In the genomic region with DNA sequence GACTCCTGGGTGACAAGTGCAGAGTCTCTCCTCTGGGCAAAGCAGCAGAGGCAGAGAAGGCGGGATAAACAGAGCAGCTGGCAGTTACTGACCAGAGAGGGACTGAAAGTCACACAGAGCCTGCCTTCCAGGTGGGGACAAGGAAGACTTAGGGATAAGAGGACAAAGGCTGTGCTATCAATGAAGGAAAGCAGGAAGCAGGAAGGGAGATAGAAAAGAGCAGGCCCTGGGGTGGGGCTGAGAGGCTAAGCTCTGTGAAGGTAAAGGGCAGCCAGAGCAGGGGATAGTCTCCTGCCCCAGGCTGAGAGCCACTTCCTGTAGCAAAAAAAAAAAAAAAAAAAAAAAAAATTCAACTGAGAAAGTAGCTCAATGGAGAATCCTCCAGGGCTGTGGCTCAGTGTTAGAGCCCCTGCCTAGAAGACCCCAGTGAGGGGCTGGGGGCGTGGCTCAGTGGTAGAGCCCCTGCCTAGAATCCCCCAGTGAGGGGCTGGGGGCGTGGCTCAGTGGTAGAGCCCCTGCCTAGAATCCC, we compare ENCODE assay signal across 14 mouse cellular contexts. TPM values are rescaled to one million over a fixed set of nuclear protein-coding genes. Genes with fewer than 3 reads are reported as not detected.
A peak's percentile ranks its signal among the peaks of the same experiment; 100 is the strongest.
DNase-seq lines count a peak whose midpoint lies in the region; ATAC-seq and TF ChIP-seq lines count a peak whose summit lies in the region.
"Had no signal": no experiment of that assay in that cellular context is flagged by ENCODE, and none has a peak within 500 bp of the region (broad histone marks: within the 10 kb centered on the region; RNA-seq: fewer than 3 reads in every experiment).

No protein-coding gene starts in this region.

- no peaks in the 10 kb centered on the region for H3K27me3 ChIP-seq in hindbrain, embryonic 13.5 days
- H3K27me3 ChIP-seq in hindbrain, embryonic 11.5 days (ENCODE audit: control insufficient read depth, insufficient read depth, low read length), result no peaks in the 10 kb centered on the region
- no peaks in the 10 kb centered on the region for H3K27me3 ChIP-seq in forebrain, postnatal 0 days (ENCODE audit: insufficient read depth, low read length)
- H3K27me3 ChIP-seq in midbrain, embryonic 14.5 days (ENCODE audit: control insufficient read depth, insufficient read depth, low read length), result no peaks in the 10 kb centered on the region
- H3K27me3 ChIP-seq: limb, embryonic 12.5 days had no signal

- peak overlapping the region; percentile 91 for H3K4me3 ChIP-seq in hindbrain, embryonic 13.5 days
- no peak overlapping the region for H3K4me3 ChIP-seq in hindbrain, embryonic 11.5 days (ENCODE audit: low read depth, low read length)
- H3K4me3 ChIP-seq in ES-E14 (ENCODE audit: insufficient read depth in 1 of 2, low read depth in 1 of 2, low read length in 2 of 2, poor library complexity in 1 of 2, severe bottlenecking in 1 of 2), result no peak overlapping the region
- peak overlapping the region; percentile 96; the same call in 1 of the 2 replicates for H3K4me3 ChIP-seq in forebrain, postnatal 0 days (ENCODE audit: low read depth, low read length)
- H3K4me3 ChIP-seq in midbrain, embryonic 14.5 days (replicated peaks; ENCODE audit: low read depth, low read length), result peak overlapping the region; percentile 95

- 97% methylated on average over 3 of the region's 3 CpGs for WGBS in hindbrain, embryonic 13.5 days
- WGBS in hindbrain, embryonic 11.5 days, result 84% methylated on average over 2 of the region's 3 CpGs
- 95% methylated on average over 2 of the region's 3 CpGs for whole genome bisulfite sequencing in forebrain, postnatal 0 days
- 93% methylated on average over 2 of the region's 3 CpGs for WGBS in midbrain, embryonic 14.5 days

- no peak for TF ChIP-seq CTCF in forebrain, postnatal 0 days (IDR thresholded peaks at IDR 0.05; ENCODE audit: low read depth)

- peak overlapping the region; percentile 24 for H3K9ac ChIP-seq in hindbrain, embryonic 13.5 days
- no peak overlapping the region for H3K9ac ChIP-seq in hindbrain, embryonic 11.5 days (ENCODE audit: low read depth, low read length)
- H3K9ac ChIP-seq in ES-E14 (ENCODE audit: insufficient read depth, low read depth, low read length, poor library complexity, severe bottlenecking), result no peak overlapping the region
- no peak overlapping the region for H3K9ac ChIP-seq in forebrain, postnatal 0 days
- no peak overlapping the region for H3K9ac ChIP-seq in midbrain, embryonic 14.5 days (replicated peaks; ENCODE audit: low read length)

- no peak overlapping the region for H3K27ac ChIP-seq in hindbrain, embryonic 13.5 days
- H3K27ac ChIP-seq in hindbrain, embryonic 11.5 days (ENCODE audit: low read depth, low read length), result no peak overlapping the region
- no peak overlapping the region for H3K27ac ChIP-seq in ES-E14 (ENCODE audit: insufficient read depth, low read depth, low read length, poor library complexity, severe bottlenecking)
- no peak overlapping the region for H3K27ac ChIP-seq in forebrain, postnatal 0 days (ENCODE audit: low read depth, low read length)
- no peak overlapping the region for H3K27ac ChIP-seq in midbrain, embryonic 14.5 days (replicated peaks; ENCODE audit: low read depth, low read length)
- H3K27ac ChIP-seq: limb, embryonic 12.5 days had no signal

- intact Hi-C loops in left cerebral cortex, postnatal 10 days (cut with DNase I), result no loop called here

- H3K4me2 ChIP-seq in hindbrain, embryonic 13.5 days, result peak overlapping the region; percentile 98
- H3K4me2 ChIP-seq in hindbrain, embryonic 11.5 days (replicated peaks; ENCODE audit: low read depth, low read length), result no peak overlapping the region
- peak overlapping the region; percentile 85 for H3K4me2 ChIP-seq in forebrain, postnatal 0 days (ENCODE audit: low read depth)
- H3K4me2 ChIP-seq in midbrain, embryonic 14.5 days (ENCODE audit: low read length), result peak overlapping the region; percentile 90

- no peaks in the 10 kb centered on the region; the same call in none of the 2 replicates for H3K36me3 ChIP-seq in hindbrain, embryonic 13.5 days
- H3K36me3 ChIP-seq in hindbrain, embryonic 11.5 days (ENCODE audit: control insufficient read depth, insufficient read depth, low read length), result no peaks in the 10 kb centered on the region
- H3K36me3 ChIP-seq in ES-E14 (ENCODE audit: control insufficient read depth, insufficient read depth, low read length, poor library complexity, severe bottlenecking), result no peaks in the 10 kb centered on the region
- H3K36me3 ChIP-seq in forebrain, postnatal 0 days (ENCODE audit: insufficient read depth), result no peaks in the 10 kb centered on the region; the same call in 1 of the 2 replicates
- H3K36me3 ChIP-seq in midbrain, embryonic 14.5 days (ENCODE audit: control insufficient read depth, insufficient read depth, low read length), result 0 out of 2 replicates have a peak, but pooled peaks cover 3% of the 10 kb centered on the region
- H3K36me3 ChIP-seq: limb, embryonic 12.5 days had no signal

- H3K4me1 ChIP-seq in hindbrain, embryonic 13.5 days (replicated peaks), result peaks cover 69% of the 10 kb centered on the region
- H3K4me1 ChIP-seq in hindbrain, embryonic 11.5 days (replicated peaks; ENCODE audit: control insufficient read depth, insufficient read depth, low read length), result peaks cover 10% of the 10 kb centered on the region
- H3K4me1 ChIP-seq in ES-E14 (ENCODE audit: control insufficient read depth in 2 of 2, insufficient read depth in 2 of 2, low read length in 2 of 2, poor library complexity in 1 of 2), result peaks cover 11 to 16% of the 10 kb centered on the region in 2 experiments; a peak in 3 of 4 replicates
- peaks cover 8% of the 10 kb centered on the region for H3K4me1 ChIP-seq in forebrain, postnatal 0 days (ENCODE audit: insufficient read depth)
- H3K4me1 ChIP-seq in midbrain, embryonic 14.5 days (ENCODE audit: control insufficient read depth, insufficient read depth, low read length), result peaks cover 36% of the 10 kb centered on the region

- in situ Hi-C loops in ES-E14 (cut with MboI; ENCODE audit: low sequenced_read_pairs in 2 of 2, unreplicated experiment in 2 of 2), result no loop called here

- no peak for DNase-seq in hindbrain, embryonic 11.5 days (ENCODE audit: low spot score)
- no peak for DNase-seq in ES-E14 (ENCODE audit: low read depth, low spot score)
- DNase-seq in forebrain, postnatal 0 days, result no peak
- DNase-seq in midbrain, embryonic 14.5 days, result no peak
- DNase-seq in left cerebral cortex, postnatal 10 days (ENCODE audit: extremely low spot score in 1 of 2, low spot score in 2 of 2), result no peak
- DNase-seq in adrenal gland, postnatal 10 days, result no peak
- DNase-seq: cerebellum, postnatal 14 days; kidney, postnatal 36 days; lung, postnatal 10 days had no signal

- H3K9me3 ChIP-seq in hindbrain, embryonic 13.5 days, result no peaks in the 10 kb centered on the region
- no peaks in the 10 kb centered on the region for H3K9me3 ChIP-seq in hindbrain, embryonic 11.5 days (ENCODE audit: control insufficient read depth, low read length)
- H3K9me3 ChIP-seq in ES-E14 (ENCODE audit: control insufficient read depth, insufficient read depth, low read depth, low read length), result no peaks in the 10 kb centered on the region
- no peaks in the 10 kb centered on the region for H3K9me3 ChIP-seq in forebrain, postnatal 0 days (ENCODE audit: low read length)
- H3K9me3 ChIP-seq in midbrain, embryonic 14.5 days (ENCODE audit: control insufficient read depth, low read length), result no peaks in the 10 kb centered on the region
- H3K9me3 ChIP-seq: limb, embryonic 12.5 days had no signal

- no peak for ATAC-seq in hindbrain, embryonic 13.5 days (ENCODE audit: low FRiP score)
- no peak for ATAC-seq in hindbrain, embryonic 11.5 days (ENCODE audit: low FRiP score)
- ATAC-seq in forebrain, postnatal 0 days, result no peak
- no peak for ATAC-seq in midbrain, embryonic 14.5 days (ENCODE audit: low FRiP score, low TSS enrichment)
- ATAC-seq in megakaryocyte-erythroid progenitor cell, adult 5-6 weeks (replicated peaks; ENCODE audit: low FRiP score, low TSS enrichment, poor library complexity, severe bottlenecking), result no peak

RNA-seq across cellular contexts. Expression of a gene that starts 2.5 kb away (rescaled TPM):
- 14.4 and 15.1 TPM in 2 replicates for polyA plus RNA-seq in hindbrain, embryonic 13.5 days (2015; fragmentation: Nextera tagmentation; extraction: Ambion mirVana)
- 7.4 and 8.0 TPM in 2 replicates for polyA plus RNA-seq in hindbrain, embryonic 11.5 days (2014; fragmentation: Nextera tagmentation; extraction: Ambion mirVana)
- 7.9 and 10.5 TPM in 2 replicates for total RNA-seq in ES-E14 (2012; rRNA removed)
- total RNA-seq in forebrain, postnatal 0 days (2014; rRNA removed), result 162 and 164 TPM in 2 replicates
- 12.7 and 14.5 TPM in 2 replicates for polyA plus RNA-seq in forebrain, postnatal 0 days (2015; fragmentation: Nextera tagmentation; extraction: Ambion mirVana)
- 18.2 and 19.3 TPM in 2 replicates for polyA plus RNA-seq in midbrain, embryonic 14.5 days (2014; fragmentation: Nextera tagmentation; extraction: Ambion mirVana)
- total RNA-seq in megakaryocyte-erythroid progenitor cell, adult 5-6 weeks (2014; fragmentation: Nextera tagmentation), result 4.6 and 5.6 TPM in 2 replicates
- total RNA-seq in megakaryocyte-erythroid progenitor cell, adult 5-6 weeks (2017), result 7.0 and 8.3 TPM in 2 replicates
- 100 to 1,000 TPM; 121 to 130 TPM for total RNA-seq in left cerebral cortex, postnatal 10 days (2021)
- 10 to 100 TPM; 21.8 to 24.1 TPM for total RNA-seq in adrenal gland, postnatal 10 days (2021)

RNA-seq across cellular contexts. Expression of a gene that starts 10.3 kb away (rescaled TPM):
- polyA plus RNA-seq in hindbrain, embryonic 13.5 days (2015; fragmentation: Nextera tagmentation; extraction: Ambion mirVana), result 0.42 and 0.43 TPM in 2 replicates
- polyA plus RNA-seq in hindbrain, embryonic 11.5 days (2014; fragmentation: Nextera tagmentation; extraction: Ambion mirVana), result not detected in 2 replicates
- 0.16 and 0.18 TPM in 2 replicates for total RNA-seq in ES-E14 (2012; rRNA removed)
- total RNA-seq in forebrain, postnatal 0 days (2014; rRNA removed), result not detected in 2 replicates
- polyA plus RNA-seq in forebrain, postnatal 0 days (2015; fragmentation: Nextera tagmentation; extraction: Ambion mirVana), result 0.55 and 0.97 TPM in 2 replicates
- 0.11 and 0.24 TPM in 2 replicates for polyA plus RNA-seq in midbrain, embryonic 14.5 days (2014; fragmentation: Nextera tagmentation; extraction: Ambion mirVana)
- total RNA-seq in megakaryocyte-erythroid progenitor cell, adult 5-6 weeks (2014; fragmentation: Nextera tagmentation), result not detected in 2 replicates
- total RNA-seq in megakaryocyte-erythroid progenitor cell, adult 5-6 weeks (2017), result not detected in 2 replicates
- total RNA-seq in left cerebral cortex, postnatal 10 days (2021), result under 1 TPM in 1 of 2 experiments, not detected in 1; 0.17 TPM
- not detected for total RNA-seq in adrenal gland, postnatal 10 days (2021)
- total RNA-seq: gastrocnemius, adult 8-10 months had no signal
- polyA plus RNA-seq: heart, postnatal 0 days; limb, embryonic 12.5 days had no signal

RNA-seq across cellular contexts. Expression of a gene that starts 31.5 kb away (rescaled TPM):
- polyA plus RNA-seq in hindbrain, embryonic 13.5 days (2015; fragmentation: Nextera tagmentation; extraction: Ambion mirVana), result 192 and 194 TPM in 2 replicates
- 291 and 298 TPM in 2 replicates for polyA plus RNA-seq in hindbrain, embryonic 11.5 days (2014; fragmentation: Nextera tagmentation; extraction: Ambion mirVana)
- 165 and 168 TPM in 2 replicates for total RNA-seq in ES-E14 (2012; rRNA removed)
- total RNA-seq in forebrain, postnatal 0 days (2014; rRNA removed), result 68.9 and 97.5 TPM in 2 replicates
- polyA plus RNA-seq in forebrain, postnatal 0 days (2015; fragmentation: Nextera tagmentation; extraction: Ambion mirVana), result 150 and 160 TPM in 2 replicates
- polyA plus RNA-seq in midbrain, embryonic 14.5 days (2014; fragmentation: Nextera tagmentation; extraction: Ambion mirVana), result 165 and 191 TPM in 2 replicates
- 241 and 279 TPM in 2 replicates for total RNA-seq in megakaryocyte-erythroid progenitor cell, adult 5-6 weeks (2014; fragmentation: Nextera tagmentation)
- 113 and 125 TPM in 2 replicates for total RNA-seq in megakaryocyte-erythroid progenitor cell, adult 5-6 weeks (2017)
- 10 to 100 TPM; 78.3 to 80.8 TPM for total RNA-seq in left cerebral cortex, postnatal 10 days (2021)
- 10 to 100 TPM; 51.1 to 56.7 TPM for total RNA-seq in adrenal gland, postnatal 10 days (2021)

Comparison
In these comparisons a context has a peak if more than half of its experiments do, and no peak if none do; other contexts are left out.
1. H3K4me3 ChIP-seq: peak in hindbrain, embryonic 13.5 days (single experiment), forebrain, postnatal 0 days (single experiment) and midbrain, embryonic 14.5 days (single experiment); none in hindbrain, embryonic 11.5 days (single experiment) and ES-E14 (0 of 2).